ENCODE assay signal across 25 mouse cellular contexts in genomic region chr4:141512145-141512544, GRCm38 (mm10). TPM values are rescaled to one million over a fixed set of nuclear protein-coding genes. Genes with fewer than 3 reads are reported as not detected.
A peak's percentile ranks its signal among the peaks of the same experiment; 100 is the strongest.
DNase-seq lines count a peak whose midpoint lies in the region; ATAC-seq and TF ChIP-seq lines count a peak whose summit lies in the region.
"Had no signal": no experiment of that assay in that cellular context is flagged by ENCODE, and none has a peak within 500 bp of the region (broad histone marks: within the 10 kb centered on the region; RNA-seq: fewer than 3 reads in every experiment).

No protein-coding gene starts in this region.

- no peak for TF ChIP-seq RAD21 in MEL (IDR thresholded peaks at IDR 0.05; ENCODE audit: low read depth, low read length)

- no peaks in the 10 kb centered on the region for H3K27me3 ChIP-seq in hindbrain, embryonic 13.5 days
- no peaks in the 10 kb centered on the region for H3K27me3 ChIP-seq in hindbrain, embryonic 10.5 days (ENCODE audit: insufficient read depth, poor library complexity, severe bottlenecking)
- no peaks in the 10 kb centered on the region for H3K27me3 ChIP-seq in MEL (ENCODE audit: control insufficient read depth in 1 of 2, insufficient read depth in 2 of 2, low read length in 2 of 2)
- H3K27me3 ChIP-seq: forebrain, embryonic 13.5 days; heart, embryonic 13.5 days; limb, embryonic 12.5 days; lung, embryonic 15.5 days; midbrain, embryonic 15.5 days had no signal

- no peak for TF ChIP-seq CTCF in MEL (IDR thresholded peaks at IDR 0.05 in 2 of 3, conservative IDR thresholded peaks at IDR 0.05 in 1 of 3; ENCODE audit: control insufficient read depth in 1 of 3, insufficient read depth in 1 of 3, low read depth in 2 of 3, low read length in 3 of 3, poor library complexity in 1 of 3, severe bottlenecking in 1 of 3)

- no peak overlapping the region for H3K27ac ChIP-seq in hindbrain, embryonic 13.5 days
- no peak overlapping the region for H3K27ac ChIP-seq in hindbrain, embryonic 10.5 days
- no peak overlapping the region for H3K27ac ChIP-seq in MEL (ENCODE audit: control insufficient read depth, low read depth, low read length)
- H3K27ac ChIP-seq: forebrain, embryonic 13.5 days; heart, embryonic 13.5 days; hindbrain, embryonic 14.5 days; limb, embryonic 12.5 days; lung, embryonic 15.5 days; midbrain, embryonic 10.5 days; midbrain, embryonic 15.5 days had no signal

- no peak for TF ChIP-seq EP300 in MEL (IDR thresholded peaks at IDR 0.05; ENCODE audit: low read depth in 1 of 2, low read length in 2 of 2)

- H3K9ac ChIP-seq in hindbrain, embryonic 13.5 days = 0 out of 2 replicates have a peak overlapping the region, but pooled peaks have one; percentile 20
- H3K9ac ChIP-seq in MEL (ENCODE audit: control insufficient read depth, low read depth, low read length, poor library complexity, severe bottlenecking) = no peak overlapping the region
- H3K9ac ChIP-seq: forebrain, embryonic 13.5 days; heart, embryonic 13.5 days; hindbrain, embryonic 14.5 days; limb, embryonic 12.5 days; lung, embryonic 15.5 days; midbrain, embryonic 15.5 days had no signal

- no peak for ATAC-seq in hindbrain, embryonic 13.5 days (ENCODE audit: low FRiP score)
- peak; percentile 65 to 81 for ATAC-seq in hematopoietic stem cell, adult 5-6 weeks (replicated peaks in 1 of 2; ENCODE audit: insufficient read depth in 1 of 2, low FRiP score in 2 of 2, low TSS enrichment in 1 of 2, low read depth in 1 of 2, poor library complexity in 2 of 2, severe bottlenecking in 2 of 2)
- peak; percentile 53 for ATAC-seq in neutrophil, adult 5-6 weeks (ENCODE audit: extremely low read depth, insufficient number of reproducible peaks, low FRiP score, poor library complexity, severe bottlenecking)
- ATAC-seq: CD4-positive, CD25-positive, alpha-beta regulatory T cell, adult 4 months; forebrain, embryonic 13.5 days; intestine, postnatal 0 days; midbrain, embryonic 15.5 days had no signal

- no peak for TF ChIP-seq POLR2A in MEL (IDR thresholded peaks at IDR 0.05; ENCODE audit: control insufficient read depth in 1 of 2, insufficient read depth in 1 of 2, low read depth in 1 of 2, low read length in 2 of 2, poor library complexity in 1 of 2)

- WGBS in hindbrain, embryonic 13.5 days = 78% methylated on average over 6 of the region's 6 CpGs
- 82% methylated on average over 6 of the region's 6 CpGs for WGBS in hindbrain, embryonic 10.5 days

- H3K4me2 ChIP-seq in hindbrain, embryonic 13.5 days = no peak overlapping the region
- H3K4me2 ChIP-seq: forebrain, embryonic 13.5 days; heart, embryonic 13.5 days; hindbrain, embryonic 14.5 days; limb, embryonic 12.5 days; lung, embryonic 15.5 days; midbrain, embryonic 15.5 days had no signal

- no peaks in the 10 kb centered on the region for H3K9me3 ChIP-seq in hindbrain, embryonic 13.5 days
- H3K9me3 ChIP-seq in hindbrain, embryonic 10.5 days = no peaks in the 10 kb centered on the region
- no peaks in the 10 kb centered on the region for H3K9me3 ChIP-seq in MEL (replicated peaks; ENCODE audit: insufficient read depth, low read length)
- H3K9me3 ChIP-seq: forebrain, embryonic 13.5 days; heart, embryonic 13.5 days; limb, embryonic 12.5 days; lung, embryonic 15.5 days; midbrain, embryonic 10.5 days; midbrain, embryonic 15.5 days had no signal

- peaks cover 26% of the 10 kb centered on the region for H3K4me1 ChIP-seq in hindbrain, embryonic 13.5 days (replicated peaks)
- peaks cover 9% of the 10 kb centered on the region for H3K4me1 ChIP-seq in hindbrain, embryonic 10.5 days (replicated peaks)
- no peaks in the 10 kb centered on the region for H3K4me1 ChIP-seq in MEL (ENCODE audit: control insufficient read depth in 1 of 2, insufficient read depth in 2 of 2, low read length in 2 of 2)
- H3K4me1 ChIP-seq: limb, embryonic 12.5 days; midbrain, embryonic 10.5 days had no signal

- no peak for DNase-seq in hindbrain, embryonic 10.5 days (ENCODE audit: low spot score)
- DNase-seq in MEL (ENCODE audit: low read depth, low spot score) = no peak
- DNase-seq in left cerebral cortex, adult 18-20 months (ENCODE audit: low spot score in 2 of 2) = no peak
- DNase-seq in cerebellum, postnatal 14 days = no peak
- DNase-seq: adrenal gland, postnatal 25 days; cerebellum, adult 18-20 months; cerebellum, postnatal 10 days; gastrocnemius, postnatal 25 days; heart, adult 18-20 months; kidney, postnatal 4 days; lung, postnatal 36 days; thymus, adult 2 months; thymus, postnatal 36 days had no signal

- H3K4me3 ChIP-seq in hindbrain, embryonic 13.5 days = no peak overlapping the region
- H3K4me3 ChIP-seq in hindbrain, embryonic 10.5 days = no peak overlapping the region
- H3K4me3 ChIP-seq in MEL (ENCODE audit: control insufficient read depth in 1 of 2, insufficient read depth in 1 of 2, low read depth in 2 of 2, low read length in 2 of 2) = no peak overlapping the region
- H3K4me3 ChIP-seq: forebrain, embryonic 13.5 days; heart, embryonic 13.5 days; limb, embryonic 12.5 days; lung, embryonic 15.5 days; midbrain, embryonic 10.5 days; midbrain, embryonic 15.5 days had no signal

- H3K79me2 ChIP-seq in MEL (ENCODE audit: control insufficient read depth, insufficient read depth, low read length, poor library complexity) = peaks cover 83% of the 10 kb centered on the region

- peaks cover 29% of the 10 kb centered on the region for H3K36me3 ChIP-seq in hindbrain, embryonic 13.5 days
- peaks cover 56% of the 10 kb centered on the region for H3K36me3 ChIP-seq in hindbrain, embryonic 10.5 days
- peaks cover 0 to 6% of the 10 kb centered on the region in 2 experiments; a peak in 3 of 4 replicates for H3K36me3 ChIP-seq in MEL (ENCODE audit: control insufficient read depth in 1 of 2, insufficient read depth in 2 of 2, low read length in 2 of 2)

TF ChIP-seq in MEL, 35 proteins besides CTCF, POLR2A, EP300 and RAD21:
- 0 out of 2 replicates have a peak, but pooled peaks have one; percentile 10 for TF ChIP-seq ZNF384 (IDR thresholded peaks at IDR 0.05; ENCODE audit: low read depth, low read length)
- no peak for TF ChIP-seq MYB (IDR thresholded peaks at IDR 0.05; ENCODE audit: low read depth, low read length)

RNA-seq across cellular contexts. Expression of gene Spen, which starts 26.3 kb away (rescaled TPM):
- polyA plus RNA-seq in hindbrain, embryonic 13.5 days (2015; fragmentation: Nextera tagmentation; extraction: Ambion mirVana) = 19.2 and 19.7 TPM in 2 replicates
- polyA plus RNA-seq in hindbrain, embryonic 10.5 days (2016; fragmentation: Nextera tagmentation; extraction: Ambion mirVana) = 12.8 and 14.2 TPM in 2 replicates
- total RNA-seq in MEL (2012; rRNA removed) = 11.9 and 12.6 TPM in 2 replicates
- 100 to 1,000 TPM in 1 of 2 experiments, 10 to 100 TPM in 1; 46.9 to 102 TPM for polyA plus RNA-seq in MEL (2012; ENCODE audit: insufficient read depth in 1 of 2, insufficient read length in 2 of 2, low read depth in 1 of 2, low replicate concordance in 2 of 2, missing spikeins in 1 of 2)
- 26.7 and 39.0 TPM in 2 replicates for total RNA-seq in hematopoietic stem cell, adult 5-6 weeks (2017)
- total RNA-seq in neutrophil, adult 5-6 weeks (2017) = 40.5 and 54.9 TPM in 2 replicates
- total RNA-seq in left cerebral cortex, adult 18-20 months (2021) = 10 to 100 TPM; 58.4 to 60.6 TPM
